ENCODE assay signal across 17 mouse cellular contexts in genomic region chr8:80943742-80944141, GRCm38 (mm10).
DNase-seq lines count a peak whose midpoint lies in the region; ATAC-seq and TF ChIP-seq lines count a peak whose summit lies in the region.
"Had no signal": no experiment of that assay in that cellular context is flagged by ENCODE, and none has a peak within 500 bp of the region (broad histone marks: within the 10 kb centered on the region; RNA-seq: fewer than 3 reads in every experiment).

No protein-coding gene starts in this region.

- intact Hi-C loops in heart, postnatal 36 days (cut with DNase I) = no loop called here

- H3K27ac ChIP-seq in cerebellum, adult 2 months (ENCODE audit: insufficient read depth, low read length) = no peak overlapping the region
- H3K27ac ChIP-seq: embryonic facial prominence, embryonic 13.5 days; hindbrain, postnatal 0 days; limb, embryonic 15.5 days; macrophage had no signal

- H3K4me3 ChIP-seq in cerebellum, adult 2 months (replicated peaks; ENCODE audit: insufficient read depth, low read depth, low read length) = no peak overlapping the region
- H3K4me3 ChIP-seq: embryonic facial prominence, embryonic 13.5 days; heart, embryonic 12.5 days; limb, embryonic 15.5 days had no signal

- peak; percentile 84 for ATAC-seq in monocyte, adult 5-6 weeks (replicated peaks; ENCODE audit: insufficient number of reproducible peaks, low FRiP score, low TSS enrichment, poor library complexity, severe bottlenecking)
- ATAC-seq: hindbrain, postnatal 0 days; liver, postnatal 0 days had no signal

- H3K27me3 ChIP-seq in cerebellum, adult 2 months (ENCODE audit: control insufficient read depth, insufficient read depth, low read length) = no peaks in the 10 kb centered on the region
- H3K27me3 ChIP-seq: embryonic facial prominence, embryonic 13.5 days; heart, embryonic 12.5 days; limb, embryonic 15.5 days had no signal

- TF ChIP-seq CTCF in cerebellum, adult 2 months (IDR thresholded peaks at IDR 0.05; ENCODE audit: borderline replicate concordance, insufficient read depth, low read depth, low read length) = no peak

- TF ChIP-seq POLR2A in cerebellum, adult 2 months (IDR thresholded peaks at IDR 0.05; ENCODE audit: borderline replicate concordance, insufficient read depth, low read length) = no peak

- peak; percentile 29 for DNase-seq in lung, postnatal 36 days
- DNase-seq in lung, postnatal 4 days = no peak
- DNase-seq in cerebellum, adult 2 months = peak; percentile 58 to 85
- DNase-seq in cerebellum, postnatal 14 days = peak; percentile 45 to 72
- no peak for DNase-seq in kidney, adult 8-10 months
- DNase-seq in heart, postnatal 36 days = no peak
- DNase-seq: kidney, adult 9 months; kidney, postnatal 36 days; liver, postnatal 0 days; midbrain, embryonic 14.5 days; thymus, postnatal 36 days had no signal

- WGBS in cerebellum, adult 2 months = 14% methylated on average over 3 of the region's 3 CpGs

- H3K4me1 ChIP-seq in cerebellum, adult 2 months (ENCODE audit: control insufficient read depth, insufficient read depth, low read length) = 0 out of 2 replicates have a peak, but pooled peaks cover 2% of the 10 kb centered on the region

Comparison
In these comparisons a context has a peak if more than half of its experiments do, and no peak if none do; other contexts are left out.
1. DNase-seq: peak in lung, postnatal 36 days (single experiment), cerebellum, adult 2 months (2 of 2) and cerebellum, postnatal 14 days (2 of 2); none in lung, postnatal 4 days (0 of 2), kidney, adult 8-10 months (0 of 2) and heart, postnatal 36 days (0 of 2).